ENCODE assay signal across 24 mouse cellular contexts in the genomic region with DNA sequence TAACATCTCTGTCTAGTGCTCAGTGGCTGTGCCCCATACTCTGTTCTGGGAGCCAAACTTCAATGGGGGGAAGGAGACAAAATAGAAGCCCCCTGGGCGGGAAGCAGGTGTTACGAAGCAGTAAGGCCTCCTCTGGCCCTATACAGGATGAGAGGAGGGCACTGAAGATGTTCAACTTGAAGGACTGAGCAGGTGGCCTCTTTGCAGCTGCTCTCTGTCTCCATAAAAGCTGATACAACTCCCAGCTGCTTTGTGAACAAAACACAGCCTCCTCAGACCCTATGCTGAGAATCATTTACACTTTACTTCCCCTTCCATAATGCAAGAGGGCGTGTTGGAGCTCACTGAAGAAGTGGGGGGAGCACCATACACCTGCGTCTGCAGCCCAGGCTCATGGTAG. TPM values are rescaled to one million over a fixed set of nuclear protein-coding genes. Genes with fewer than 3 reads are reported as not detected.
DNase-seq lines count a peak whose midpoint lies in the region; ATAC-seq and TF ChIP-seq lines count a peak whose summit lies in the region.
"Had no signal": no experiment of that assay in that cellular context is flagged by ENCODE, and none has a peak within 500 bp of the region (broad histone marks: within the 10 kb centered on the region; RNA-seq: fewer than 3 reads in every experiment).

No protein-coding gene starts in this region.

- no peak for ATAC-seq in heart, postnatal 0 days (ENCODE audit: insufficient read depth, low read depth)
- ATAC-seq in heart, embryonic 12.5 days (ENCODE audit: insufficient number of reproducible peaks, low FRiP score), result no peak
- no peak for ATAC-seq in midbrain, embryonic 16.5 days
- ATAC-seq: forebrain, embryonic 15.5 days; hindbrain, postnatal 0 days had no signal

- H3K36me3 ChIP-seq in heart, postnatal 0 days (replicated peaks; ENCODE audit: control insufficient read depth, insufficient read depth, low read length), result no peaks in the 10 kb centered on the region
- no peaks in the 10 kb centered on the region for H3K36me3 ChIP-seq in heart, embryonic 12.5 days
- no peaks in the 10 kb centered on the region for H3K36me3 ChIP-seq in myocyte (ENCODE audit: control insufficient read depth, insufficient read depth)
- H3K36me3 ChIP-seq in midbrain, embryonic 16.5 days (ENCODE audit: control insufficient read depth, insufficient read depth, low read length), result no peaks in the 10 kb centered on the region
- H3K36me3 ChIP-seq: embryonic facial prominence, embryonic 10.5 days; forebrain, embryonic 15.5 days; hindbrain, embryonic 13.5 days had no signal

- no peak for DNase-seq in heart, postnatal 0 days (ENCODE audit: low spot score)
- peak; percentile 75 to 84 for DNase-seq in thymus, postnatal 10 days (ENCODE audit: low spot score in 2 of 2)
- DNase-seq in thymus, postnatal 4 days, result peak; percentile 72
- no peak for DNase-seq in gastrocnemius, postnatal 25 days
- DNase-seq in left cerebral cortex, postnatal 25 days (ENCODE audit: low spot score in 2 of 2), result no peak
- DNase-seq: adrenal gland, adult 2 months; adrenal gland, postnatal 25 days; cerebellum, adult 18-20 months; cerebellum, adult 9-11 months; cerebellum, postnatal 36 days; gastrocnemius, postnatal 10 days; heart, adult 2 months; heart, postnatal 10 days had no signal

- H3K4me3 ChIP-seq in heart, postnatal 0 days (ENCODE audit: low read depth, low read length), result no peak overlapping the region
- no peak overlapping the region for H3K4me3 ChIP-seq in heart, embryonic 12.5 days
- no peak overlapping the region for H3K4me3 ChIP-seq in myocyte
- H3K4me3 ChIP-seq in midbrain, embryonic 16.5 days (ENCODE audit: low read depth, low read length), result no peak overlapping the region
- H3K4me3 ChIP-seq: embryonic facial prominence, embryonic 10.5 days; erythroblast, embryonic 14.5 days; forebrain, embryonic 15.5 days; heart, adult 2 months; hindbrain, embryonic 13.5 days had no signal

- TF ChIP-seq POLR2A in myocyte (IDR thresholded peaks at IDR 0.05; ENCODE audit: insufficient read length, low read depth), result no peak

- no peak for TF ChIP-seq EP300 in heart, postnatal 0 days (IDR thresholded peaks at IDR 0.05; ENCODE audit: low read depth)

- no peak overlapping the region for H3ac ChIP-seq in myocyte (ENCODE audit: control insufficient read depth, insufficient read length)

- H3K79me2 ChIP-seq in myocyte (ENCODE audit: control insufficient read depth, insufficient read depth), result no peaks in the 10 kb centered on the region

- H3K4me1 ChIP-seq in heart, postnatal 0 days (ENCODE audit: control insufficient read depth, insufficient read depth), result no peaks in the 10 kb centered on the region
- H3K4me1 ChIP-seq in heart, embryonic 12.5 days (replicated peaks), result no peaks in the 10 kb centered on the region
- H3K4me1 ChIP-seq in midbrain, embryonic 16.5 days (ENCODE audit: control insufficient read depth, insufficient read depth, low read length), result no peaks in the 10 kb centered on the region
- H3K4me1 ChIP-seq: embryonic facial prominence, embryonic 10.5 days; forebrain, embryonic 15.5 days; hindbrain, embryonic 13.5 days had no signal

- 57% methylated on average over 4 of the region's 4 CpGs for WGBS in heart, postnatal 0 days
- WGBS in heart, embryonic 12.5 days, result 56% methylated on average over 4 of the region's 4 CpGs
- 63% methylated on average over 4 of the region's 4 CpGs for WGBS in midbrain, embryonic 16.5 days

- H3K27me3 ChIP-seq in heart, postnatal 0 days (ENCODE audit: control insufficient read depth, insufficient read depth, low read length), result no peaks in the 10 kb centered on the region
- peaks cover 9% of the 10 kb centered on the region for H3K27me3 ChIP-seq in heart, embryonic 12.5 days (replicated peaks)
- H3K27me3 ChIP-seq in myocyte (ENCODE audit: control insufficient read depth, insufficient read depth, insufficient read length), result peaks cover 5% of the 10 kb centered on the region
- no peaks in the 10 kb centered on the region for H3K27me3 ChIP-seq in midbrain, embryonic 16.5 days (ENCODE audit: control insufficient read depth, insufficient read depth, low read depth, low read length)
- H3K27me3 ChIP-seq: forebrain, embryonic 15.5 days; hindbrain, embryonic 13.5 days had no signal

- H3K27ac ChIP-seq in heart, postnatal 0 days (ENCODE audit: low read depth), result peak overlapping the region; percentile 20; the same call in 1 of the 2 replicates
- no peak overlapping the region for H3K27ac ChIP-seq in heart, embryonic 12.5 days (ENCODE audit: poor library complexity, severe bottlenecking)
- H3K27ac ChIP-seq in midbrain, embryonic 16.5 days (ENCODE audit: low read length), result no peak overlapping the region
- H3K27ac ChIP-seq: embryonic facial prominence, embryonic 10.5 days; forebrain, embryonic 15.5 days; heart, adult 2 months; hindbrain, embryonic 13.5 days; hindbrain, postnatal 0 days had no signal

- intact Hi-C loops in left cerebral cortex, postnatal 25 days (cut with DNase I), result no loop called here

- no peaks in the 10 kb centered on the region for H3K9me3 ChIP-seq in heart, postnatal 0 days (replicated peaks; ENCODE audit: control insufficient read depth, low read length)
- H3K9me3 ChIP-seq in heart, embryonic 12.5 days (replicated peaks), result no peaks in the 10 kb centered on the region
- no peaks in the 10 kb centered on the region for H3K9me3 ChIP-seq in midbrain, embryonic 16.5 days (replicated peaks; ENCODE audit: control insufficient read depth, low read length, poor library complexity, severe bottlenecking)
- H3K9me3 ChIP-seq: embryonic facial prominence, embryonic 10.5 days; forebrain, embryonic 15.5 days; hindbrain, embryonic 13.5 days had no signal

- no peak overlapping the region for H3K9ac ChIP-seq in heart, postnatal 0 days (replicated peaks; ENCODE audit: low read depth, low read length)
- H3K9ac ChIP-seq in heart, embryonic 12.5 days, result no peak overlapping the region
- no peak overlapping the region for H3K9ac ChIP-seq in midbrain, embryonic 16.5 days (ENCODE audit: low read depth, low read length)
- H3K9ac ChIP-seq: forebrain, embryonic 15.5 days; hindbrain, embryonic 13.5 days had no signal

- H3K4me2 ChIP-seq in heart, postnatal 0 days (ENCODE audit: low read depth, low read length), result no peak overlapping the region
- no peak overlapping the region for H3K4me2 ChIP-seq in heart, embryonic 12.5 days
- no peak overlapping the region for H3K4me2 ChIP-seq in myocyte (ENCODE audit: low read depth)
- H3K4me2 ChIP-seq in midbrain, embryonic 16.5 days (ENCODE audit: low read length), result no peak overlapping the region
- H3K4me2 ChIP-seq: forebrain, embryonic 15.5 days; heart, embryonic 11.5 days; hindbrain, embryonic 13.5 days had no signal

- TF ChIP-seq CTCF in heart, postnatal 0 days (IDR thresholded peaks at IDR 0.05; ENCODE audit: low read depth), result no peak

TF ChIP-seq in myocyte, 11 proteins besides CTCF, POLR2A, EP300 and RAD21 (continues in another document):
- no peak for TF ChIP-seq TCF12 (IDR thresholded peaks at IDR 0.05; ENCODE audit: insufficient read depth, poor library complexity, severe bottlenecking)
- no peak for TF ChIP-seq REST (IDR thresholded peaks at IDR 0.05; ENCODE audit: insufficient read depth, insufficient read length)

RNA-seq across cellular contexts. Expression of a gene that starts 11.6 kb away (rescaled TPM):
- total RNA-seq in heart, postnatal 0 days (2014; rRNA removed; ENCODE audit: low replicate concordance), result not detected in 2 replicates
- polyA plus RNA-seq in heart, postnatal 0 days (2015; fragmentation: Nextera tagmentation; extraction: Ambion mirVana), result 0.19 and 0.25 TPM in 2 replicates
- polyA plus RNA-seq in heart, embryonic 12.5 days (2016; fragmentation: Nextera tagmentation; extraction: Ambion mirVana), result not detected in 2 replicates
- not detected for polyA plus RNA-seq in myocyte (2012; fragmentation: generic; extraction: Trizol)
- under 1 TPM; 0.11 to 0.13 TPM for total RNA-seq in gastrocnemius, postnatal 25 days (2021)
- polyA plus RNA-seq in midbrain, embryonic 16.5 days (2015; fragmentation: Nextera tagmentation; extraction: Ambion mirVana), result 1.2 and 1.6 TPM in 2 replicates
- total RNA-seq in left cerebral cortex, postnatal 25 days (2021), result 1 to 10 TPM in 1 of 2 experiments, under 1 TPM in 1; 0.87 to 1.4 TPM
- total RNA-seq: ES-E14; hematopoietic stem cell, adult 5-6 weeks had no signal
- polyA plus RNA-seq: erythroblast, embryonic 14.5 days; heart, embryonic 11.5 days had no signal

RNA-seq across cellular contexts. Expression of a gene that starts 14.1 kb away (rescaled TPM):
- 37.2 and 55.0 TPM in 2 replicates for total RNA-seq in heart, postnatal 0 days (2014; rRNA removed; ENCODE audit: low replicate concordance)
- polyA plus RNA-seq in heart, postnatal 0 days (2015; fragmentation: Nextera tagmentation; extraction: Ambion mirVana), result 13.5 and 17.1 TPM in 2 replicates
- 0.92 and 1.5 TPM in 2 replicates for polyA plus RNA-seq in heart, embryonic 12.5 days (2016; fragmentation: Nextera tagmentation; extraction: Ambion mirVana)
- polyA plus RNA-seq in myocyte (2012; fragmentation: generic; extraction: Trizol), result 0.26 TPM
- total RNA-seq in gastrocnemius, postnatal 25 days (2021), result 10 to 100 TPM; 43.8 to 52.8 TPM
- 0.49 and 0.62 TPM in 2 replicates for polyA plus RNA-seq in midbrain, embryonic 16.5 days (2015; fragmentation: Nextera tagmentation; extraction: Ambion mirVana)
- under 1 TPM; 0.21 to 0.60 TPM for total RNA-seq in left cerebral cortex, postnatal 25 days (2021)
- total RNA-seq: ES-E14 had no signal
- polyA plus RNA-seq: erythroblast, embryonic 14.5 days had no signal

RNA-seq across cellular contexts. Expression of a gene that starts 24.4 kb away (rescaled TPM):
- total RNA-seq in heart, postnatal 0 days (2014; rRNA removed; ENCODE audit: low replicate concordance), result not detected in 2 replicates
- 0.15 and 0.30 TPM in 2 replicates for polyA plus RNA-seq in heart, postnatal 0 days (2015; fragmentation: Nextera tagmentation; extraction: Ambion mirVana)
- 0.66 and 0.90 TPM in 2 replicates for polyA plus RNA-seq in heart, embryonic 12.5 days (2016; fragmentation: Nextera tagmentation; extraction: Ambion mirVana)
- not detected for polyA plus RNA-seq in myocyte (2012; fragmentation: generic; extraction: Trizol)
- total RNA-seq in gastrocnemius, postnatal 25 days (2021), result not detected
- 1.6 and 1.7 TPM in 2 replicates for polyA plus RNA-seq in midbrain, embryonic 16.5 days (2015; fragmentation: Nextera tagmentation; extraction: Ambion mirVana)
- under 1 TPM; 0.64 to 0.76 TPM for total RNA-seq in left cerebral cortex, postnatal 25 days (2021)
- total RNA-seq: ES-E14; heart, adult 2 months; hematopoietic stem cell, adult 5-6 weeks had no signal
- polyA plus RNA-seq: erythroblast, embryonic 14.5 days had no signal

RNA-seq across cellular contexts. Expression of a gene that starts 26.4 kb away (rescaled TPM):
- total RNA-seq in heart, postnatal 0 days (2014; rRNA removed; ENCODE audit: low replicate concordance), result 0.34 and 6.5 TPM in 2 replicates
- polyA plus RNA-seq in heart, postnatal 0 days (2015; fragmentation: Nextera tagmentation; extraction: Ambion mirVana), result 7.5 and 7.7 TPM in 2 replicates
- 8.5 and 9.7 TPM in 2 replicates for polyA plus RNA-seq in heart, embryonic 12.5 days (2016; fragmentation: Nextera tagmentation; extraction: Ambion mirVana)
- 5.4 TPM for polyA plus RNA-seq in myocyte (2012; fragmentation: generic; extraction: Trizol)
- total RNA-seq in gastrocnemius, postnatal 25 days (2021), result 1 to 10 TPM; 1.5 to 2.0 TPM
- polyA plus RNA-seq in midbrain, embryonic 16.5 days (2015; fragmentation: Nextera tagmentation; extraction: Ambion mirVana), result 50.7 and 54.9 TPM in 2 replicates
- 10 to 100 TPM; 35.1 to 37.9 TPM for total RNA-seq in left cerebral cortex, postnatal 25 days (2021)

RNA-seq across cellular contexts. Expression of a gene that starts 44.8 kb away (rescaled TPM):
- not detected in 2 replicates for total RNA-seq in heart, postnatal 0 days (2014; rRNA removed; ENCODE audit: low replicate concordance)
- 0.10 TPM in 1 of 2 replicates, not detected in the other for polyA plus RNA-seq in heart, postnatal 0 days (2015; fragmentation: Nextera tagmentation; extraction: Ambion mirVana)
- not detected in 2 replicates for polyA plus RNA-seq in heart, embryonic 12.5 days (2016; fragmentation: Nextera tagmentation; extraction: Ambion mirVana)
- not detected for polyA plus RNA-seq in myocyte (2012; fragmentation: generic; extraction: Trizol)
- total RNA-seq in gastrocnemius, postnatal 25 days (2021), result under 1 TPM in 1 of 2 experiments, not detected in 1; 0.28 TPM
- not detected in 2 replicates for polyA plus RNA-seq in midbrain, embryonic 16.5 days (2015; fragmentation: Nextera tagmentation; extraction: Ambion mirVana)
- total RNA-seq in left cerebral cortex, postnatal 25 days (2021), result not detected
- total RNA-seq: adrenal gland, adult 2 months; adrenal gland, postnatal 25 days; gastrocnemius, postnatal 10 days; heart, adult 2 months; heart, postnatal 10 days; hematopoietic stem cell, adult 5-6 weeks; hindbrain, postnatal 0 days had no signal
- polyA plus RNA-seq: adrenal gland, adult 2 months; erythroblast, embryonic 14.5 days; heart, adult 2 months had no signal

Comparison
In these comparisons a context has a peak if more than half of its experiments do, and no peak if none do; other contexts are left out.
1. DNase-seq: peak in thymus, postnatal 10 days (2 of 2) and thymus, postnatal 4 days (single experiment); none in heart, postnatal 0 days (single experiment), gastrocnemius, postnatal 25 days (single experiment) and left cerebral cortex, postnatal 25 days (0 of 2).